Comparison of ENCODE assay signal across 1 mouse cellular context in genomic region chr4:141751419-141752075, GRCm38 (mm10).
TF ChIP-seq lines count a peak whose summit lies in the region.

No protein-coding gene starts in this region.

TF ChIP-seq in MEL, 35 proteins besides CTCF, POLR2A, EP300 and RAD21 (continued from another document):
- TF ChIP-seq TCF12 (IDR thresholded peaks at IDR 0.05; ENCODE audit: low read depth, low read length): peak; percentile 96
- TF ChIP-seq MEF2A (IDR thresholded peaks at IDR 0.05; ENCODE audit: extremely low read depth, insufficient replicate concordance, low read depth, low read length, poor library complexity, severe bottlenecking): no peak
- peak; percentile 31; the same call in 1 of the 2 replicates for TF ChIP-seq ELF1 (IDR thresholded peaks at IDR 0.05; ENCODE audit: low read depth, low read length)
- no peak for TF ChIP-seq TBP (IDR thresholded peaks at IDR 0.05; ENCODE audit: low read depth, low read length)
- no peak for TF ChIP-seq HCFC1 (IDR thresholded peaks at IDR 0.05; ENCODE audit: low read depth, low read length)
- no peak; the same call in 1 of the 2 replicates for TF ChIP-seq TAL1 (IDR thresholded peaks at IDR 0.05; ENCODE audit: low read length)
- TF ChIP-seq BHLHE40 (IDR thresholded peaks at IDR 0.05; ENCODE audit: borderline replicate concordance, low read depth, low read length): 0 out of 2 replicates have a peak, but pooled peaks have one; percentile 38
- no peak for TF ChIP-seq POLR2AphosphoS2 (IDR thresholded peaks at IDR 0.05; ENCODE audit: low read length)
- no peak for TF ChIP-seq NELFE (IDR thresholded peaks at IDR 0.05; ENCODE audit: low read depth, low read length)
- no peak for TF ChIP-seq KAT2A (conservative IDR thresholded peaks at IDR 0.05; ENCODE audit: low read depth, low read length)
- no peak for TF ChIP-seq MYC (IDR thresholded peaks at IDR 0.05; ENCODE audit: low read depth, low read length)
- TF ChIP-seq MXI1 (IDR thresholded peaks at IDR 0.05; ENCODE audit: low read depth, low read length): no peak; the same call in 1 of the 2 replicates
- peak; percentile 95 for TF ChIP-seq GATA1 (IDR thresholded peaks at IDR 0.05; ENCODE audit: low read depth, low read length)
- no peak for TF ChIP-seq MAX (IDR thresholded peaks at IDR 0.05; ENCODE audit: low read length)
- no peak for TF ChIP-seq JUND (IDR thresholded peaks at IDR 0.05; ENCODE audit: low read depth, low read length)
- TF ChIP-seq CHD2 (IDR thresholded peaks at IDR 0.05; ENCODE audit: low read length): peak; percentile 68
- TF ChIP-seq ZC3H11A (IDR thresholded peaks at IDR 0.05; ENCODE audit: low read depth, low read length): no peak
- TF ChIP-seq USF2 (IDR thresholded peaks at IDR 0.05; ENCODE audit: borderline replicate concordance in 1 of 2, insufficient read depth in 1 of 2, low read depth in 1 of 2, low read length in 2 of 2): no peak
- TF ChIP-seq SIN3A (IDR thresholded peaks at IDR 0.05; ENCODE audit: low read length): peak; percentile 4
- TF ChIP-seq ZNF384 (IDR thresholded peaks at IDR 0.05; ENCODE audit: low read depth, low read length): peak; percentile 95
- no peak for TF ChIP-seq USF1 (IDR thresholded peaks at IDR 0.05; ENCODE audit: low read depth, low read length)
- peak; percentile 91 for TF ChIP-seq RCOR1 (IDR thresholded peaks at IDR 0.05; ENCODE audit: low read depth, low read length)
- TF ChIP-seq GABPA (IDR thresholded peaks at IDR 0.05; ENCODE audit: low read depth, low read length): no peak
- TF ChIP-seq ZKSCAN1 (IDR thresholded peaks at IDR 0.05; ENCODE audit: low read depth, low read length): no peak
- no peak for TF ChIP-seq UBTF (IDR thresholded peaks at IDR 0.05; ENCODE audit: borderline replicate concordance, insufficient read depth, low read depth, low read length)
- no peak for TF ChIP-seq ZMIZ1 (IDR thresholded peaks at IDR 0.05; ENCODE audit: low read depth, low read length)
